Mouse (Mus musculus) embryonic stem cell, embryonic (primary cell): ENCODE results near the gene Gmds.

ENCODE experiments used
- CTCF ChIA-PET, 4 experiments: fragments of 300-600 bp in 2 of 4; fragments of 350-600 bp in 2 of 4; sonication (Branson Sonifier 250); formaldehyde crosslinking; loops; one replicate each; lab custom pipeline; 2022; ENCODE audit warnings: inconsistent platforms in 2 of 4; lab: Charles Lee
- POLR2A ChIA-PET, 4 experiments: fragments of 300-600 bp in 2 of 4; fragments of 350-600 bp in 2 of 4; sonication (Branson Sonifier 250); formaldehyde crosslinking; loops; one replicate each; lab custom pipeline; 2022; ENCODE audit warnings: antibody characterized with exemption in 4 of 4, inconsistent platforms in 1 of 4; lab: Charles Lee

Gmds gene

GRCm38 (mm10) chr13:32008116-32008641 lies 330.4 kb downstream of the Gmds start:
- ChIA-PET POLR2A (interaction anchor here in 1 of 4 experiments (0.9 kb wide), 1 partner anchor 20 kb away, joined by 5 read pairs; no protein-coding TSS in a partner anchor), CTCF (interaction anchor here in 2 of 4 experiments (0.5 to 1.0 kb wide), 2 partner anchors 205 to 673 kb away, joined by 3 read pairs; no protein-coding TSS in a partner anchor)

DNA sequence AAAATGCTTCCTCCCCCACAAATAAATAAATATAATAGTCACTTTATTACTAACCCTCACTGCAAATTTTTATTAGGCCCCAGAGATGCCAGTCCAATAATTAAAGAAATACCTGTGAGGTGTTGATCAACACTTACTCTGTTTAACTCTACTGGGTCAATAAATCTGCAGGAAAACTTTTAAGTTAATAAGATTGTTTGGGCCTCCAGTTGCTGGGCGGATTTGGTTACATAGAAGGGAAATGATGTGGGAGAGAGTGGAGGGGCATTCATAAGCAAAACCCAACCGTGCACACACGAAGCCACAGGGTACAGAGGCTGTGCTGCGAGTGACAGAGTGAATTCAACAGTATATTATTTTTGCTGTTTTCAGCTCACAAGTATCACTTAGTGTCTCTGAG lies 345.1 kb downstream of the Gmds start:
- CTCF ChIA-PET: no interaction called here
- POLR2A ChIA-PET: interaction anchor here in 1 of 4 experiments (1.8 kb wide), 1 partner anchor 17 kb away, joined by 4 read pairs; no protein-coding TSS in a partner anchor

DNA sequence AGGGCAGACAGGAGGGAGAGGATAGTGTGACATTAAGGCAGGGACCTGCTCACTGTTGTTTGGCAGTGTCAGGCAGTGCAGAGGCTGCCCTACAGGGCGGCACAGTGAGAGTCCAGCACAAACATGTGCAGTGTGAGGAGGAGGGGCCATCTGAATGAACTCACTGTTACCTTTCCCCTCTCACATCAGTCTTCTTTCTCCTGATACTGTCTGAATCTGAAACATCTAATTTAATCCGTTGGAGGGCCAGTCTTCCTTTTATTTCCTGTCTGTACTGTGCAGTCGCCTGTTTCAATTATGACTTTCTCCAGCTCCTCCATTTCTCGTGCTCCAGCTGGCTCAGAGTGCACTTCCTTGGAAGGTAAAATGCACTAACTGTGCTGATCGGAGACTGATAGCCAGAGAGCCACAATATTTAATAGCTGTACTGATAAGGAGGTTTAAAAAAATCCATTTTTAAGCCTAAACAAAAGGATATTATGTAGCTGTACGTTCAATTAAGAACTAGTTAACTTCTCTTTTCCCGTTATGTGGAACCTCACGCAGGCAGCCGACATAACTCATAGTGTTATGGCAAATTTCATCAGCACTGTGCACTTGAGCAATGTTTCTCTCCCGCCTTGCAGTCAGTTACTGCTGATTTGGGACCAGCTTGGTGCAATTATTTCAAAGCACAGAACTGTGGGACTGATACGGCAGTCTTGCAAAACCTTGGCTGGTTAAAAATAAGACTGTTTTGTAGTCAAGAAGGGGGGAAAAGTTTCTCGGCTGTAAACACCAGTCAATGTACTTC lies 345.9 kb downstream of the Gmds start:
- POLR2A ChIA-PET: interaction anchor here in 1 of 4 experiments (0.6 to 1.8 kb wide), 2 partner anchors 16 to 1401 kb away, joined by 3 to 4 read pairs; no protein-coding TSS in a partner anchor
- CTCF ChIA-PET: no interaction called here

DNA sequence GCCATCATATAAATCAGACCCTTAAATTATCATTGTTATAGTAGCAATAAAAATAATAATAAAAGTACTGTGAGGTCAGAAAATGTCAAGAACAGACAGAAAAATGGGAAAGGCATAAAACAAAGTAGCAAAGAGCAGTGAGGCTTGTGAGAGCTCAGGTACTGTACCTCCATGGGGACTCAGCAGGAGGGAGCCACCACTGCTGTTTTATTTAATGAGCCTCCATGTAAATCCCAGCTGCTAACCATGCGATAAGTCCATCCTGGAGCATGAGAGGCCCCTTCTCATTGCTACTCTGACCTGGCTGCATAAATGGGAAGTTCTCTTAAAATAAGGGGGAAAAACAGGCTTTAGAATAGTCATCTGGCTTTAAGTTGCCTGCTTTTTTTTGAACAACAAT lies 357.3 kb downstream of the Gmds start:
- POLR2A ChIA-PET: no interaction called here
- CTCF ChIA-PET: no interaction called here

GRCm38 (mm10) chr13:31978126-31978525 lies 360.4 kb downstream of the Gmds start:
- ChIA-PET CTCF (interaction anchor here in 1 of 4 experiments (0.5 kb wide), 1 partner anchor 20 kb away, joined by 3 read pairs; no protein-coding TSS in a partner anchor), POLR2A (interaction anchor here in 1 of 4 experiments (0.9 kb wide), 1 partner anchor 11 kb away, joined by 3 read pairs; no protein-coding TSS in a partner anchor)

- ChIA-PET CTCF (no interaction called here), POLR2A (interaction anchor here in 1 of 4 experiments (0.7 to 1.2 kb wide), 3 partner anchors 48 to 136 kb away, joined by 3 to 5 read pairs (median 4); no protein-coding TSS in a partner anchor)
Measured at GRCm38 (mm10) chr13:31974751-31975479, 363.6 kb downstream of the Gmds start.

DNA sequence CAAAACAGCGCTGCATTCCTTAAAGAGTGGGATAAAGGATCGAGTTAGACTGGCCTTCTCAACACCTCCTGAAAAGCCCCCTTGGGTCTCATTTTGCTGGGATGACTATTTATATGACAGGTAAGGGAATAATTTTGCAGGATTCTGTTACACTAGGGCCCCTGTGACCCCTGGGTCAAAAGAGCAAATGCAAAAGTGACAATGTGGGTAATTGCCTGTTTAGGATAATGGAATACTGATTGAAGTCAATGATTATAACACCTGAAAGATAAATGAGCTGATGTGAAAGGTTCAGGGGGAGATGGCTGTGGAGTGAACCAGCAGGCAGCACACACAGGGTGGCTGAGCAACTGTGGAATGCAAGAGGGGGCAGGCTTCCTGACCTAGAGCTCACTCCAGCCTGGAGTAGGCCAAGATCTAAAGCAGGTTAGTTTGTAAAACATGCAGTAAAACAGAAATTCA lies 367.5 kb downstream of the Gmds start:
- POLR2A ChIA-PET: no interaction called here

GRCm38 (mm10) chr13:31968272-31968671 lies 370.3 kb downstream of the Gmds start:
- POLR2A ChIA-PET: no interaction called here

More for the DNA sequence above, 367.5 kb downstream of the Gmds start:
- CTCF ChIA-PET: no interaction called here

DNA sequence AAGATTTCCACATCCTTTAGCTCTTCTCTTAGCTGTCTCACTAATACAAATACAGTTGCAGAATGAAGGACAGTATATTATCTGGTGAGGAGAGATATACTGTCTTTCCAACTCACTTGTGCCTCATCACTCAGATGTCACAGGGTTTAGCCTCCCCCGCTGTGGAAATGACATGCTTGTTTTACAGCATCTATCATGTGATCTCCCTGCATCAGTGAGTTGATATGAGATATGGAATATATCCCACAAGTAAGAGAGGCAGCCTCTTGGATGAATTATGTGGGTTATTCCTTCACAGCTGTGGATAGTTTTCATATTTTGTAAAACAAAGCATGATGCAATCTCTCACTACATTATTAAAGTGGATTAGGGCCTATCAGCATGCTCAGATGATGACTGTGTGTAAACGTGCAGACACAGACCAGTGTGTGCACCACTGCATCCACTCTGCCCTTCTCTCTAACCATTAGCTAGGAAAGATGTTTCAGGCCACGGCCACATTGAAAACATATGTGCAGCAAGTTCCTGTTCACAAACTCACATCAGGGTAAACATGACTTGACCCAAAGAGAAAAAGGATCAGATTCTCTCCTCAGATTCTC lies 371.5 kb downstream of the Gmds start:
- ChIA-PET POLR2A (interaction anchor here in 2 of 4 experiments (0.5 to 0.9 kb wide), 2 partner anchors 11 to 69 kb away, joined by 3 to 4 read pairs; no protein-coding TSS in a partner anchor), CTCF (interaction anchor here in 1 of 4 experiments (1.0 kb wide), 1 partner anchor 9 kb away, joined by 3 read pairs; no protein-coding TSS in a partner anchor)

More at GRCm38 (mm10) chr13:31968272-31968671, 370.3 kb downstream of the Gmds start:
- CTCF ChIA-PET: no interaction called here

GRCm38 (mm10) chr13:31960514-31960913 lies 378.0 kb downstream of the Gmds start:
- CTCF ChIA-PET: no interaction called here
- POLR2A ChIA-PET: interaction anchor here in 2 of 4 experiments (0.6 to 0.7 kb wide), 2 partner anchors 17 to 693 kb away, joined by 3 read pairs; no protein-coding TSS in a partner anchor

DNA sequence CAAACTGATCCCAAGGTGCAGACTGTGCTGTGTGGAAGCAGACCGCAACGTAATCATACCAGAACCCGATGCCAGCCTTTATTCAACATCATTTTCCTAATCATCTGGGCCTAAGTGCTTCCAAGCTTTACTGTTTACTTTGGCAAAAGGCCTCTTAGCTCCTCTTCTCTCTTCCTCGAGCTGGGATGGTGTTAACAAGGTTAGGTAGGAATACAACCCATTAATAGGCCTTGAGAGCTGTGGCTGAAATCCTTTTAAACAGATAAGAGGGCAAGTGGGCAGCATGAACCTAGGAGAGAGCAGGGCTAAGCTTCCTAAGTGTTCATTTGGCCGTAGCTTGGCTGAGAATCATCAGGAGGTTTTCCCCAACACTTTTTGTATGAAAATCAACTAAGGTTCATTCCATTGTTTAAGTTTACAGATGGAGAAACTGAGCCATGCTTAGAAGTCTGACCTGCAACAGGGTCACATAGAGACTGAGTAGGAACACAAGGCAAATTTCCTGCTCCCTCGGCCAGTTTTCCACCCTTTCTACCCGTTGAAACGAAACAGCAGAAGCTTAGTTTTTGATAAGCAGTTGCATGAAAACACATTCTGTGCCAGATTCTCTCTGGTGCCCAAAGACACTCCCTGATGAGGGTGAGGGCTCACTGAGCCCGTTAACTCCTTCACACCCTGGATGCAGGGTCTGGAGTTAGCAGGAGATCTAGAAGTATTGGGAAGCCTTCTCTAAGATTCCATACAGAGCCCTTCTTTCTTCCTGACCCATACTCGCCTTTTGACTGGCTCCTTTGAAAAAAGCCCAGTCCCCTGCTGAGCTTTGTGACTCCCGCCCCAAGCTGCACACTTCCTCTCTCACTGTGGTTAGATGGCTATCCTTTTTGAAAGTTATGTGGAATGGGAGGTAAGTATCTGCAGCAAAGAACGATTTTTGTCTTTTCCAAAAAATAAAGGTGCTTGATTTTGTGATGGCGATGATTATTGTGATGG lies 379.9 kb downstream of the Gmds start:
- CTCF ChIA-PET: interaction anchor here (0.5 to 1.2 kb wide), 6 partner anchors 9 to 1977 kb away, joined by 3 to 5 read pairs (median 3); no protein-coding TSS in a partner anchor
- POLR2A ChIA-PET: interaction anchor here in 1 of 4 experiments (0.6 kb wide), 1 partner anchor 33 kb away, joined by 6 read pairs; no protein-coding TSS in a partner anchor

DNA sequence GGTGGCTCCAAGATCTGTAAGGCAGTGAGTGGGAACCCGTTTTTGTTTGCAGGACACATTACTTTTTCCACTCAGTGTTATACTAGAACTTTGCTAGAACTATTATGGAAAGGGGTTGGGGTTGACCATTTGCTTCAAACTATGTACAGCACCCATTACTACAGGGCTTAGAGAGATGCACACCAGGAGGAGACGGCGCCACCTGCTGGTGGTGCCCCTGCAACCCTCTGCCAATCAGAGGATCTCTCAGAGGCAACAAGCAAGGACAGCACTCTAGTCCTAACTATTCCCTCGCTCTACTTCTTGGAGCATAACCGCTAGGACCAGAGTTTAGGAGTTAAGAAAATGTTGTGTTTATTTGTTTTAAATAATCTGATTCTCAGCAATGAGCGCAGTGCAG lies 382.0 kb downstream of the Gmds start:
- ChIA-PET POLR2A (no interaction called here), CTCF (no interaction called here)

DNA sequence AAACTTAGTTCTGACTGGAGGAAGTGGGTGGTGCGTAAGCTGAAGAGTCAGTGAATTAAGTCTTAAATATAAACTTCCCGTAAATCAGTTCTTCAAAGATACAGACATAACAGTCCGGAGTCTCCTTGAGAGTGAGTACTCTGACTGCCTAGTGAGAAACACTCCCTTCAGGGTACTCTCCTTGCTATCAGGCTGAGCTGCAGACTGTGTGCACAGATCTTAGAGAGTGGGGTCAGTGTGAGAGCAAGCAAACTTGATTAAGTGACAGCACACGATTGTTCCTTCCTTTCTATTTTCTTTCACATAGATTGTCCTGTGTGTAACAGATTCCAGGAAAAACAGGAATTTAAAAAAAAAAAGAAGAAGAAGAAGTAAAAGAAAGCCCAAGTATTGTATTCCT lies 382.4 kb downstream of the Gmds start:
- ChIA-PET CTCF (no interaction called here), POLR2A (no interaction called here)

GRCm38 (mm10) chr13:31955171-31955570 lies 383.4 kb downstream of the Gmds start:
- ChIA-PET CTCF (interaction anchor here in 1 of 4 experiments (1.0 kb wide), 1 partner anchor 163 kb away, joined by 3 read pairs; no protein-coding TSS in a partner anchor), POLR2A (no interaction called here)

- CTCF ChIA-PET: interaction anchor here in 1 of 4 experiments (0.6 kb wide), 1 partner anchor 506 kb away, joined by 4 read pairs; no protein-coding TSS in a partner anchor
- POLR2A ChIA-PET: interaction anchor here in 1 of 4 experiments (0.5 kb wide), 1 partner anchor 32 kb away, joined by 3 read pairs; no protein-coding TSS in a partner anchor
Measured at GRCm38 (mm10) chr13:31944676-31945210, 393.8 kb downstream of the Gmds start.

DNA sequence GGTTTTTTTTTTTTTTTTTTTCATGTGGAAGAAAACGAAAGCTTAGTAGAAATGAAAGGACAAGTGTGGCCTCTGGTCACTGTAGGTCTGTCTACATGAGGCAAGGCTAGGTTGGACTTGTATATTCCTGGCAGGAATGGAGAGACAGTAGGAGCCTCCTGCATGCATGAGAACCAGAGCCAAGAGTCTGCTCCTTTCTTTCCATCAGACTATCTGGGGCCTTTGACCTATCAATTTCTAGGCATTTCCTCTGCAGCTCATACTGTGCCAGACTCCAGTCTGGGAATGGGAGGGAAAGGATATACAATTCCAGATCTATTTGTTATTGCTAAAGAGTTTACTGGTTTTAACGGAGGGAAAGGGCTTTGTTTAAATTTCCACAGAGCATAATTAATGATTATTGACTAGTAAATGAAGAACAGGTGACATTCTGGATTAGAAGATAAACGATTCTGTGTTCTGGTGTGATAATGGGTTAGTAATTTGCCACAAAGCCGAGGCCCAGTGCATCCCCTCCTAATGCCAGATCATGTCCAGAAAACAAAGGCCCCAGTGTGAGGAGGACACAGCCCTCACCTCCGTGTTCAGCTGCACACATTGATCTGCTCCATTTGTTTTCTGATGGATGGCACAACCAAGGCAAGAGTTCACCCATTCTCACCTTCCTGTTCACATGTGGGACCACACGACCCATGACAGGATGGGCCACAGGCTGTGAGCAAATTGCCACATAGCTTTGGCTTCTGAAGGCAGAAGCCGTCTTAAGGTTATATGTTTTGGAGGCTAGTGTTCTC lies 394.9 kb downstream of the Gmds start:
- POLR2A ChIA-PET: interaction anchor here in 1 of 4 experiments (0.7 kb wide), 2 partner anchors 17 to 71 kb away, joined by 3 read pairs; no protein-coding TSS in a partner anchor
- CTCF ChIA-PET: interaction anchor here in 1 of 4 experiments (0.6 kb wide), 1 partner anchor 508 kb away, joined by 4 read pairs; no protein-coding TSS in a partner anchor
